Mouse (Mus musculus) inflammation-experienced regulatory T-cells, adult 6 months (primary cell): ENCODE data around the gene Spata2l. TPM values are rescaled to one million over a fixed set of nuclear protein-coding genes. Genes with fewer than 3 reads are reported as not detected.
"Not testable (repeated sequence)": the region's sequence is repeated elsewhere in the genome, so short reads cannot be mapped to it uniquely, and the experiment has no call there.

Source experiments
- ATAC-seq: one replicate; pipeline ENCODE4 v1.8.0; 2017
- polyA plus RNA-seq, 3 experiments: library from polyadenylated mRNA; unstranded; fragments of 100-300 nt; shearing (Covaris generic); gene quantifications; one replicate each; pipeline ENCODE4 v1.2.1; 2017

The Spata2l gene
- polyA plus RNA-seq, 3 experiments from 2014 or later, result 6.3 to 7.7 (median 6.5) TPM

DNA sequence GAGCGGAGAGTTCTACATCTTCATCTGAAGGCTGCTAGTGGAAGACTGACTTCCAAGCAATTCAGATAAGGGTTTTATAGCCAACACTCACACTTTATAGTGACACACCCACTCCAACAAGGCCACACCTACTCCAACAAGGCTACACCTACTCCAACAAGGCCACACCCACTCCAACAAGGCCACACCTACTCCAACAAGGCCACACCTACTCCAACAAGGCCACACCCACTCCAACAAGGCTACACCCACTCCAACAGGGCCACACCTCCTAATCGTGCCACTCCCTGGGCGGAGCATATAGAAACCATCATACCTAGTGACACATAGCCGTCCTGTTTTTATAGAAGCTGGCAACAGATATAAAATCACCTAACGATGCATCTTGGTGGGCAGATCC lies 39.0 kb downstream of the Spata2l start:
- not testable (repeated sequence) for ATAC-seq

DNA sequence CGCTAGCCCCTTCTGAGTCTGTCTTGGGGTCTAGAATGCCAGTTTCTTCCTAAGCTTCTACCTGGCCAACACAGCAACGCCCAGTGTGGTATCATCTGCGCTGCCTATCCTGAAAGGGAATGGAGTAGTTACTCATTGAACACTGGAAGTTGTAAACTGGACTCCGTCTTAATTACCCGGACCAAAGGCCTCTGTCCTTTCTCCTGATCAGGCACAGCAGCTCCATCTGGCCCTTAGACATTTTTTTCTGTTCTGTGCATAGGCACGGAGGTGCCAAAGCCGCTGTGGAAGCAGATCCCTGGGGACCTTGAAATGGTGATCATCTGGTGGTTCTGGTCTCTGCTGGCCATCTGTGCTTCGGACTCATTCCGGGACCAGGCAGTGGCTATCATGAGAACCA lies 42.3 kb downstream of the Spata2l start:
- no peak for ATAC-seq

DNA sequence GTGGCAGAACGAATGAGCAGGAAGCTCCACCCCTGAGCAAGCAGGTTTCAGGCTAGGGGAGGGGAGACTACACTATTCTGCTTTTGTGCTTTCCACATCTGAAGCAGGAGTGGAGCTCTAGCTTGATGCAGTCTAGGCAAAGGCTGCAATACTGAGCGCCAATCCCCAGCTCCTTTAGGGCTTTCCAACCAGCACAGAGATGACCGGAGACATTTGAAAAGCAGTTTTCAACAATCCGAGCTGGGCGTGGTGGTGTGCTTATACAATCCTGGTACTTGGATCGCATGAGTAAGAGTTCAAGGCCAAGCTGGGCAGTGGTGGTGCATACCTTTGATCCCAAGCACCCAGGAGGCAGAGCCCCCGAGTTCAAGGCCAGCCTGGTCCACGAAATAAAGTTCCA lies 44.1 kb downstream of the Spata2l start:
- no peak for ATAC-seq

DNA sequence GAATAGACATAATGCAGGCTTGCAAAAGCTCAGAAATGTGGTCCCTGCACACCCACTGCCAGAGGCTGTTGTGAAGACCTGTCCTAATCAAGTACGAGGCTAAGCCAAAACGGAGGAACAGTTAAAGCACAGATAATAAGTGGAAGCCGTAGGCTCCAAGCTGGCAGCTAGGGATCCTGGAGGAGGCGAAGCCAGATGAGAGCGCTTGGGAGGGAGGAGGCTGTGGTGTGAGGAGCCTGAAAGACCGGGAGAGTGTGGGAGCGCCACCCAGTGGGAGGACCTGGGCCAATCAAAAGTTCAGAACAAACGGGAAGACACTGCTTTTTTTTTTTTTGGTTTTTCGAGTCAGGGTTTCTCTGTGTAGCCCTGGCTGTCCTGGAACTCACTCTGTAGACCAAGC lies 45.4 kb downstream of the Spata2l start:
- no peak for ATAC-seq

DNA sequence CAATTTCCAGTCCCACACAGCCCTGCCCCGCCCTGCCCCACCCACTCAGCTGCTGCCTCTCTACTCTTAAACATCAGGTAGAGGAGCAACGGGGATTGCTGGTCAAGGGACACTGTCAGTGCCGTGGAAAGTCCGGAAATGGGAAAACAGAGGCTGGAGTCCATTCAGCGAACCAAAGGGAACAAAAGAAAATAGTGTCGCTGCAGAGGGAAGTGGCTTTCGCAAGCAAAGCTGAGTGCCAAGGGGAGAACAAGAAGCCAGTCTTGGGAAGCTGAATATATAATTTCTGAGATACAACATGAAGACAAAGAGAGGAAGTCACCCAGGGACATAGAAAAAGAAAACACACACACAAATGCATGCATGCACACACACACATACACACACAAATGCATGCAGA lies 47.2 kb downstream of the Spata2l start:
- ATAC-seq, result no peak

DNA sequence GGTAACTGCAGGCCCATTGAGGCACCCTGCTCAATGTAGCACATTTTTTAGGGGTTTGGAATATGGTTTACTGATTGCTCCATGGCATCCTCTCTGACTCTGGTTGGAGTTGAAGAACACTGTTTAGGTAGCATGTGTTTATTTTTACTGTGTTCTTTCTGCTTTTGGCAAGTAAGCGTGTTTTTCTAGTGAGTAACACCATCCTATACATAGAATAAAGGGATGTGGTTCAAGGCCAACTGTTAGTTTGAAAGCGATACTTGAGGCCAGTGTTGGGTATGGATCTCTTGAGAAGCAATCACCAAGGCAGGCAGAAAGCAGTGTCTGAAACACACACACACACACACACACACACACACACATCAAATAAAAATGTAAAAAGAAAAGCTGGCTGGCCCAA lies 48.0 kb downstream of the Spata2l start:
- ATAC-seq, result no peak

DNA sequence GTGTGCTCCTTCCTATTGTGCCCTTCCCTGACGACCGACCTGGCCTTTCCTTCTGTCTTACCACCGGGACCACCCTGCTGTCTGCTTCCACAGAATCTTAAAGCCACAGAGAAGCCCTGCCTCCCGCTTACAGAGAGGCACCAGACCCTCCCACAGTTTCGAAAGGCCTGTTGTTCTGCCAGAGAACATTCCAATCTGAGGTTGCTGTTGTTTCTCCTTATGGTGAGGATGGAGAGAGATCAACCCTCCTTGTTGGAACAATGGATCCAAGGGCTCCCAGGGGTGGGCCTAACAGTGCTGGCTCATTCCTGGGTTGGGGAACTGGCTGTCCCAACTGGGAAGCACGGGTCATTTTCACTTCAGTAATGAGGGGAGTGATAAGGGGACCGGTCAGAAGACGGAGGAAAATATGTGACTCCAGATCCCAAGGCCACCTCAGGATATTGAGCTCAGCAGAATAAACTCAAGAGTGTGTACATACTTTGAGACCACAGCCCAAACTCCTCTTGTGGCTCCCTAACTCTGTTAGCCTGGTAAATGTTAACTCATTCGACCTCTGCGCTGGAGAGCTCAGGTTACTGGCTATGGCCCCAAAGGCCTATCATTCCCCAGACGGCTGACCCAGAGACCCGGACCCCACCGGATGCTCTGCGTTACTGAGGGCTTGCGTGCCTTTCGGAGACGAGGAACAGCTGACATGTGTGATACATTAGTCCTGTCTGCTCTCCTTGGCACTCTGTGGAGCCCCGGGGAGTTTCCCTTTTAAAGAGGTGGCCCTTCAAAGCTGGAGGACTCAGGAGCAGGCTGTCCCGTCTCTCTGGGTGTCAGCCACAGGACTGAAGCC lies 50.2 kb downstream of the Spata2l start, which contains the start of gene Dpep1:
Dpep1 (plus strand) TSS at position 677 of the 844 bp plus-strand sequence.
- ATAC-seq, result no peak

DNA sequence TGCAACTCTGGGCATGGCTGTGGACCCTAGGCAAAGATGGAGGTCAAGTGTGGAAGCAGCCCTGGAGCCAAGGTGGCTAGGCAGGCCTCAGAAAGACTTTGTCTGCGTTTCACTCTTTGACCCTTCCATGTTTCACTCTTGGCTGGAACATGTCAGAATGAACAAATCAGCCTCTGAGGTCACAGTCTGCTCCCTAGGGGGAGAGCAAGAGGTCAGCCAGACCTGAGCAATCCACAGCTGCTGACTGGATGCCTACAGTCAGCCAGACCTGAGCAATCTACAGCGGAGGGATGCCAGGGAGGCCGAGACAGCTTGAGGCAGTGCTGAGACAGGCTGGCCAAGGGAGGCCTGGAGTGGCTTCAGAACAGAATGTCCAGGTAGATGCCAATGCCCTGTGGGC lies 54.6 kb downstream of the Spata2l start:
- ATAC-seq, result no peak

Other genes with a start within 250 kb of the Spata2l start
- 100 to 1,000 TPM in 1 of 3 experiments, 10 to 100 TPM in 2; 54.0 to 105 (median 84.1) TPM for gene Ankrd11, start 194.0 kb downstream of the Spata2l start, polyA plus RNA-seq
- gene Spg7, start 173.3 kb downstream of the Spata2l start, polyA plus RNA-seq, result 10 to 100 TPM; 16.5 to 35.2 (median 19.0) TPM
- 1,000 to 10,000 TPM; 1,514 to 2,679 (median 2,672) TPM for gene Rpl13, start 133.9 kb downstream of the Spata2l start, polyA plus RNA-seq
- gene Cpne7, start 118.9 kb downstream of the Spata2l start, polyA plus RNA-seq, result 10 to 100 TPM in 1 of 3 experiments, 1 to 10 TPM in 2; 1.2 to 13.6 (median 6.6) TPM
- under 1 TPM in 1 of 3 experiments, not detected in 2; 0.20 TPM for gene Sult5a1, start 77.9 kb downstream of the Spata2l start, polyA plus RNA-seq
- gene Dpep1, start 50.0 kb downstream of the Spata2l start, polyA plus RNA-seq, result not detected
- gene Chmp1a, start 23.5 kb downstream of the Spata2l start, polyA plus RNA-seq, result 100 to 1,000 TPM; 110 to 199 (median 154) TPM
- not detected for gene Spata33, start 23.4 kb downstream of the Spata2l start, polyA plus RNA-seq
- 10 to 100 TPM; 16.4 to 29.7 (median 24.3) TPM for gene Cdk10, start 11.4 kb downstream of the Spata2l start, polyA plus RNA-seq
- 1 to 10 TPM; 4.2 to 5.1 (median 5.1) TPM for gene Zfp276, start 18.0 kb upstream of the Spata2l start, polyA plus RNA-seq
- 10 to 100 TPM in 1 of 3 experiments, 1 to 10 TPM in 2; 7.3 to 12.9 (median 7.4) TPM for gene Vps9d1, start 18.1 kb upstream of the Spata2l start, polyA plus RNA-seq
- 1 to 10 TPM; 5.1 to 9.2 (median 5.2) TPM for gene Fanca, start 82.3 kb upstream of the Spata2l start, polyA plus RNA-seq
- not detected for gene Spire2, start 96.5 kb upstream of the Spata2l start, polyA plus RNA-seq
- gene Tcf25, start 137.5 kb upstream of the Spata2l start, polyA plus RNA-seq, result 100 to 1,000 TPM in 1 of 3 experiments, 10 to 100 TPM in 2; 74.2 to 106 (median 94.3) TPM
- gene Mc1r, start 170.9 kb upstream of the Spata2l start, polyA plus RNA-seq, result not detected
- 1 to 10 TPM in 1 of 3 experiments, under 1 TPM in 1, not detected in 1; 0.30 to 2.0 TPM for gene Tubb3, start 175.2 kb upstream of the Spata2l start, polyA plus RNA-seq
- 1 to 10 TPM; 7.7 to 7.9 (median 7.8) TPM for gene Def8, start 187.3 kb upstream of the Spata2l start, polyA plus RNA-seq
- gene Afg3l1, start 241.7 kb upstream of the Spata2l start, polyA plus RNA-seq, result 10 to 100 TPM; 32.6 to 47.7 (median 36.1) TPM